Mouse (Mus musculus): ENCODE data around the gene 1700013H16Rik. TPM values are rescaled to one million over a fixed set of nuclear protein-coding genes. Genes with fewer than 3 reads are reported as not detected.
"Not testable (repeated sequence)": the region's sequence is repeated elsewhere in the genome, so short reads cannot be mapped to it uniquely, and the experiment has no call there.

Gene 1700013H16Rik
- polyA plus RNA-seq (2017; shearing (Covaris generic)): not detected

DNA sequence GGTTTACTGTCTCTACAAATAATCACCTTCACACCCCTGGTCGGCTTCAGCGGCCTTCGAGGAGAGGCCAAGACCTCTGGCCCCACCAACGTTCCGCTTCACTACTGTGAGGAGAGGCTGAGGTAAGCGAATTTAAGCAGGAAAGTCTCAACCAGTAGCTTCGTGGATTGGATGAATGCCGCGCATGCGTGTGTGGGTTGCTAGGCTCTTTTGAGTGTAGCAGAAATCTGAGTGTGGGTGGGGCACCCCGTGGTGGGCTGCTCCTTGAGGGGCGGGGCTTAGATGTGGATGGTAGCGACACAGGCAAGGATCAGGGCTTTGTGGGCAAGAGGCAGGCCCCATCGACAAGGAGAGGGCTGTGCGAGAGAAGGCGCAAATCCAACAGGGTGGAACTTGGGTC, at the start of gene 1700013H16Rik:
Gene 1700013H16Rik (minus strand): TSS at position 96 of the 400 bp plus-strand sequence.
- no peak for ATAC-seq

GRCm38 (mm10) chrX:53799074-53799473, 41.4 kb upstream of the 1700013H16Rik start:
- no peak for ATAC-seq

DNA sequence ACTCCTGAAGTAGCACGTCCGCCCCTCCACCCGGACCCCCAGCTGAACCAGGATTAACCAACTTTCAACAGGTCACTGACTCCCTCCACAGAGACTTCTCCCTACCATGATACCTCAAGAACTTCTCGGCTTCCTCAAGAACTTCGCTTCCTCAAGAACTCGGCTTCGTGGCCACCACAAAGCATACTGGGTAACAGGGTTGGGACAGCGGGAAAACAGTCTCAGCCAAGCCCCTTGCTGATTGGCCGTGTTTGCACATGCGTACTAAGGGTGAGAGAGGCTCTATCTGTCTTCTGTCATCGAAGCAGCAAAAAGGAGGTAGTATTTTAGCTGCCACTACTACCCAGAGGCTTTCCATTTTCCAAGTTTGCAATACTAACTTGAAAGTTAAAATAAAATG, 39.9 kb upstream of the 1700013H16Rik start, which contains the start of gene Xlr:
Gene Xlr (minus strand): TSS at position 188 of the 400 bp plus-strand sequence.
- ATAC-seq: not testable (repeated sequence)

GRCm38 (mm10) chrX:53776276-53776675, 18.6 kb upstream of the 1700013H16Rik start, which contains the start of gene Zfp36l3:
TSS of gene Zfp36l3 (minus strand) at chrX:53776394.
- no peak for ATAC-seq

DNA sequence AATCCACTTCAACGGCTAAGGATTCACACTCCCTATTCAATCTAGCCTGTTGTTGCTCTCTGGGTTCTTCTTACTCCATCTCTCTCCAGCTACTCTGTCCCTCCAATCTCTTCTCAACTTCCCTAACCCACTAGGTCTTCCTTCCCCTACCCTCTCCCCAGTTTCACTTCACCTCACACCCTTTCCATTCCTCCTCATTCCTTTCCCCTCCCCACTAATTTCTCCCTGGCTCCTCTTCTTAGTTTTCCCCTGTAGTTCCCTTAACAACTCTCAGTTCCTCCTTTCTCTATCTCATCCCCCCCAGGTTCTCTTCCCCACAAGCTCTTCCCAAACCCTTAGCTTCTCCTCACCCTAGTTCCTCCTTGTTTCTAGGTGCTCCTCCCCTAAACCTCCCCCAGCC, 4.8 kb downstream of the 1700013H16Rik start:
- ATAC-seq: no peak

DNA sequence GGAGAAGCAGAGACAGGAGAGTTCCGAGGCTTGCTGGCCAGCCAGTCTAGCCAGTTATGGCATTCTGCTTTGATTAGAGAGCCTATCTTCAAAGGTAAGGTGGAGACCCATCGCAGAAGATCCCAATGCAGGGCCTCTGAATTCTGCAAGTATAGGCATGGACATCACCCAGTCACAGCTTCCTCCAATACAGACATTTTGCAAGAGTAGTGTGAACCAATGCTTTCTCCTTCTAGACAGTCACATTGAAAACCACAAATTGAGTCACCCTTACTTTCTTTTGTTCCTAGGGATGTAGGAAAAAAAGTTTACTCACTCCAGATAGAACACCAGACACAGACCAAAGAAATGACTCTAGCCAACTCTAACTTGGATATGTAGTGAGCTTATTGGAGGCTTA, 28.7 kb downstream of the 1700013H16Rik start:
- ATAC-seq: no peak

DNA sequence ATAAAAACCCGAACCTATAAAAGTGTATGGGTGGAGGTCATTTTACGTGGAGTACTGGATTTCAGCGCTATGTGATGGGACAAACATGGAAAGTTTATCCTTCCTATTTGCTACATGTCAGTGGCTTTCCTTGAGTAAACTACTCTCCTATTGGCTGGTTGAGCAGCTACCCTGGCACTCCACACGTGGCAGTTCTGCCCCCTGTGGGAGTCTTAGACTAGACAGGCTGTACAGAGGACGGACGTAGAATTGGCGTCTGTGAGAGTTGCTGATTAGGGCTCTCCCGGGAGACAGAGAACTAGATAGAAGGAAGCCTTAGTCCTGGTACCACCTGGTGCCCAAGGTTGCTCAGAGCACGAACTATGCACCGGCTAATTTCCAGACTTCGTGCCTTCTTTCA, 33.0 kb downstream of the 1700013H16Rik start, which contains the start of gene 4930502E18Rik:
Gene 4930502E18Rik (plus strand): TSS at position 231 of the 400 bp plus-strand sequence.
- ATAC-seq: no peak

- ATAC-seq: no peak
These were observed 41.1 kb downstream of the 1700013H16Rik start for GRCm38 (mm10) chrX:53716323-53717182.

DNA sequence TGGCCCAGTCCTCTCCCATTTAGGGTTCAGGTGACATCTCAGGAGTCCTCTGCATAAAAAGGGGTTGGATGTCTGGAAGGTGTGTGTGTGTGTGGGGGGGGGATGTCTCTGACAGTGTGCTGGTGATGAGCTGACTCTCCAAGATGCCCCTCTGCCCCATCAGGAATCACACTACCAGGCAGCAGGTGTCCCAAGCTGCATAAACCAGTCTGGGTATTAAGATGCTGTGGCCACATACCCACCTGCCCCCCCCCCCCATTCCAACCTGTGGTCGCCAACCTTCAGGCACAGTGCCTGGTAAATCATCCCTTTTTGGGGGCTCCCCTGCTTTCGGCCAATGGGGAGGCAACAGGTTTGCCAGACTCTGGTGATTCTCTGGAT, 41.7 kb downstream of the 1700013H16Rik start:
- no peak for ATAC-seq

- no peak for ATAC-seq
These were observed 55.0 kb downstream of the 1700013H16Rik start for GRCm38 (mm10) chrX:53702673-53703072.

DNA sequence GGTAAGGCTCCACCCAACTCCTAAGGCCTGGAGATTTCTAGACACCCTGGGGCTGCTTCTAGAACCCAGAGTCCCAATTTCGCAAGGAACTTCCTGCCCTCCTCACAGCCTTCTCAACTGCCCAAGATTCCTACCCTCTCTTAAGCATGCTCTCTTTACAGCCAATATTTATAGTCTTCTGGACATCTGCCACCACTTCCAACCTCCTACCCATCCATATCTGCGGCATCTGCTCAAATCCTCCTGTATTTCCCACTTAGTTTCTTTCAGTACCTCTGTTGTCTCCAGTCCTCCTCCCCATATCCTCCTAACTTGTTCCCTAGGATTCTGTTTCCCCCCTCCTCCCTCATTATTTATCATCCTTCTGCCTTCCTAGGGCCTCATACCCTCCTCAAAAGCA, 58.4 kb downstream of the 1700013H16Rik start:
- no peak for ATAC-seq

- no peak for ATAC-seq
These were observed 63.4 kb downstream of the 1700013H16Rik start for GRCm38 (mm10) chrX:53694008-53694777.

DNA sequence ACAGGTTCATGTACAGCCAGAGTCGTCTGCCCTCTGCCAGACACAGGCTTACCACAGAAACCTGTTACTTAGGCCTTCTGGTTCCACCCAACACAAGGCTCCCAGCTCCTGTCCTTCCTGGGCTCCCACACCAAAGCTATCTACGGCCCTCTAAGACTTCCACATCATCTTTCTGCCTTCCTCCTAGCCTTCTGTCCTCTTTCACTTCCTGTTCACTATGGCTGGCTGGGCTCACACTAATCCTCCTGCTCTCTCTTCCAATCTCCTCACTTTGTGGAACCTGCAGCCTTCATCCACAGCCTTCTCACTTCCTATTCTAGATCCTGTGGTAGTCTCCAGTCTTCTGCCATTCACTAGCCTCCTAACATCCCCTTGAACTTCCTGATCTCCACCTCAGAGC, 64.5 kb downstream of the 1700013H16Rik start:
- ATAC-seq: no peak

Other genes with a start within 250 kb of the 1700013H16Rik start
- gene Rtl8c, start 149.8 kb downstream of the 1700013H16Rik start, polyA plus RNA-seq (2017; shearing (Covaris generic)): 10 to 100 TPM; 28.9 to 36.0 TPM
- gene Gm14597, start 148.9 kb downstream of the 1700013H16Rik start, polyA plus RNA-seq (2017; shearing (Covaris generic)): not detected
- 10 to 100 TPM; 10.6 to 17.3 TPM for gene Rtl8a, start 114.1 kb downstream of the 1700013H16Rik start, polyA plus RNA-seq (2017; shearing (Covaris generic))
- 10 to 100 TPM; 11.7 to 13.9 TPM for gene Rtl8b, start 87.4 kb downstream of the 1700013H16Rik start, polyA plus RNA-seq (2017; shearing (Covaris generic))
- gene 4930502E18Rik, start 33.0 kb downstream of the 1700013H16Rik start, polyA plus RNA-seq (2017; shearing (Covaris generic)): not detected
- not detected for gene Zfp36l3, start 18.6 kb upstream of the 1700013H16Rik start, polyA plus RNA-seq (2017; shearing (Covaris generic))
- gene Xlr, start 39.9 kb upstream of the 1700013H16Rik start, polyA plus RNA-seq (2017; shearing (Covaris generic)): 1 to 10 TPM; 3.5 to 4.1 TPM

Measured in CD4-positive, CD25-positive, alpha-beta regulatory T cell, adult 4 months (primary cell).